Mouse (Mus musculus): ENCODE measurements at regions not wholly inside any gene's neighbourhood (a gene's known extent, or its start where the extent isn't known, plus 50 kb on each side); places are given as distances from the start of the nearest gene placed in this dataset.

- H3K4me3 ChIP-seq (replicated peaks; ENCODE audit: low read length): no peak overlapping the region
- H3K4me2 ChIP-seq (ENCODE audit: low read length): no peak overlapping the region
- H3K4me1 ChIP-seq (replicated peaks; ENCODE audit: control insufficient read depth, insufficient read depth, low read length): no peaks in the 10 kb centered on the region
- no peaks in the 10 kb centered on the region for H3K9me3 ChIP-seq (ENCODE audit: control insufficient read depth, low read length)
- H3K27me3 ChIP-seq (replicated peaks; ENCODE audit: control insufficient read depth, insufficient read depth, low read length): no peaks in the 10 kb centered on the region
- no peak overlapping the region for H3K9ac ChIP-seq (replicated peaks; ENCODE audit: low read depth, low read length)
- WGBS: 94% methylated on average over 4 of the region's 4 CpGs
- H3K27ac ChIP-seq (ENCODE audit: low read length): no peak overlapping the region
- no peak for ATAC-seq
- H3K36me3 ChIP-seq (ENCODE audit: control insufficient read depth, insufficient read depth): no peaks in the 10 kb centered on the region
These were observed 583.6 kb upstream of the Nectin3 start for GRCm38 (mm10) chr16:47081896-47082295.

GRCm38 (mm10) chr16:47080330-47080729, 582.0 kb upstream of the Nectin3 start:
- Histone ChIP-seq H3K4me3 (replicated peaks; ENCODE audit: low read length) (no peak overlapping the region), H3K4me1 (replicated peaks; ENCODE audit: control insufficient read depth, insufficient read depth, low read length) (no peaks in the 10 kb centered on the region), H3K27me3 (replicated peaks; ENCODE audit: control insufficient read depth, insufficient read depth, low read length) (no peaks in the 10 kb centered on the region), H3K4me2 (ENCODE audit: low read length) (no peak overlapping the region), H3K9ac (replicated peaks; ENCODE audit: low read depth, low read length) (no peak overlapping the region), H3K9me3 (ENCODE audit: control insufficient read depth, low read length) (no peaks in the 10 kb centered on the region), H3K27ac (ENCODE audit: low read length) (no peak overlapping the region), H3K36me3 (ENCODE audit: control insufficient read depth, insufficient read depth) (no peaks in the 10 kb centered on the region)
- WGBS: 15% methylated on average over 2 of the region's 2 CpGs
- no peak for ATAC-seq

- ATAC-seq: peak; percentile 79
These were observed 561.1 kb upstream of the Nectin3 start for GRCm38 (mm10) chr16:47059293-47059963.

DNA sequence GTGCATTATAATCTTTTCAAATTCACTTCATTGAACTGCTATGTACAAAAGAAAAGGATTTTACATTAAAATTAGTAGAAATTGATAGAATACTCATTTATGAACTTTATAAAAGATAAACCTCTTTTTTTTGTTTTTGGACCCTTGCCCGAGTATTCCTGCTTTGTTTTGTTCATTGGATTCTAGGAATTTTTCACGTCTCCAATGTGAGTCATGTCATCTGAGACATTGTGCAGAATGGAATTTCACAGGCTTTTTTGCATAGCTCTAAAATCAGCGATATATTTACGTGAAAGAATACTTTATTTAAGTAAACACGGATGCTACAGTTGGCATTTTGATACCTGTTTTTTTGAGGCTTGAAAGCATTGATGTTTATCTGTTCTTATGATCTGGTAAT, 560.5 kb upstream of the Nectin3 start:
- no peak overlapping the region for H3K27ac ChIP-seq (ENCODE audit: low read length)
- no peak for ATAC-seq
- no peak overlapping the region for H3K4me2 ChIP-seq (ENCODE audit: low read length)
- H3K36me3 ChIP-seq (ENCODE audit: control insufficient read depth, insufficient read depth): no peaks in the 10 kb centered on the region
- H3K9ac ChIP-seq (replicated peaks; ENCODE audit: low read depth, low read length): no peak overlapping the region
- no peaks in the 10 kb centered on the region for H3K27me3 ChIP-seq (replicated peaks; ENCODE audit: control insufficient read depth, insufficient read depth, low read length)
- no peaks in the 10 kb centered on the region for H3K4me1 ChIP-seq (replicated peaks; ENCODE audit: control insufficient read depth, insufficient read depth, low read length)
- WGBS: 82% methylated on average over 5 of the region's 5 CpGs
- no peak overlapping the region for H3K4me3 ChIP-seq (replicated peaks; ENCODE audit: low read length)
- H3K9me3 ChIP-seq (ENCODE audit: control insufficient read depth, low read length): no peaks in the 10 kb centered on the region

More at GRCm38 (mm10) chr16:47059293-47059963, 561.1 kb upstream of the Nectin3 start:
- 73% methylated on average over 8 of the region's 8 CpGs for WGBS
- no peak overlapping the region for H3K9ac ChIP-seq (replicated peaks; ENCODE audit: low read depth, low read length)
- no peaks in the 10 kb centered on the region for H3K4me1 ChIP-seq (replicated peaks; ENCODE audit: control insufficient read depth, insufficient read depth, low read length)
- H3K27me3 ChIP-seq (replicated peaks; ENCODE audit: control insufficient read depth, insufficient read depth, low read length): no peaks in the 10 kb centered on the region
- H3K27ac ChIP-seq (ENCODE audit: low read length): no peak overlapping the region; the same call in 1 of the 2 replicates
- H3K36me3 ChIP-seq (ENCODE audit: control insufficient read depth, insufficient read depth): no peaks in the 10 kb centered on the region
- no peak overlapping the region for H3K4me3 ChIP-seq (replicated peaks; ENCODE audit: low read length)
- no peaks in the 10 kb centered on the region for H3K9me3 ChIP-seq (ENCODE audit: control insufficient read depth, low read length)
- no peak overlapping the region for H3K4me2 ChIP-seq (ENCODE audit: low read length)

GRCm38 (mm10) chr16:47025971-47026370, 527.6 kb upstream of the Nectin3 start:
- no peaks in the 10 kb centered on the region for H3K4me1 ChIP-seq (replicated peaks; ENCODE audit: control insufficient read depth, insufficient read depth, low read length)
- H3K27ac ChIP-seq (ENCODE audit: low read length): no peak overlapping the region
- no peak for ATAC-seq
- H3K4me3 ChIP-seq (replicated peaks; ENCODE audit: low read length): no peak overlapping the region
- no peaks in the 10 kb centered on the region for H3K27me3 ChIP-seq (replicated peaks; ENCODE audit: control insufficient read depth, insufficient read depth, low read length)
- no peaks in the 10 kb centered on the region for H3K9me3 ChIP-seq (ENCODE audit: control insufficient read depth, low read length)
- H3K9ac ChIP-seq (replicated peaks; ENCODE audit: low read depth, low read length): no peak overlapping the region
- H3K4me2 ChIP-seq (ENCODE audit: low read length): no peak overlapping the region
- H3K36me3 ChIP-seq (ENCODE audit: control insufficient read depth, insufficient read depth): no peaks in the 10 kb centered on the region

DNA sequence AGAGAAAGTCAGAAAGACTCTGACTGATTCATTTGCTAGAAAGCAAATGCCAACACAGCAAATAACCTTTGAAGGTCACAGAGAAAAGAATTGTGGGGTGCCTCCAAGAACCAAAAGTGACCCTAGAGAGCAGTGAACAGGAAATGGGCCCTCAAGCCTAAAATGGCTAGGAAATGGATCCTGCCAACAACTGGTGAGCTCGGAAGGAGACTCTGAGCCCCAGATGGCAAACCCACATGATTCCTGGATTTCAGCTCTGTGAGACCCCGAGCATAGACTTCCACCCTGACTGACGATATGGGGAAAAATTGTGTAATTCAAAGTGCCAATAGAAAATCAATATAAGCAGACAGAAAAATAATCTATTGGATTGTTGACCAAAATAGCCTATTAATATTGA, 519.2 kb upstream of the Nectin3 start:
- H3K9me3 ChIP-seq (ENCODE audit: control insufficient read depth, low read length): no peaks in the 10 kb centered on the region
- H3K9ac ChIP-seq (replicated peaks; ENCODE audit: low read depth, low read length): no peak overlapping the region
- no peaks in the 10 kb centered on the region for H3K27me3 ChIP-seq (replicated peaks; ENCODE audit: control insufficient read depth, insufficient read depth, low read length)
- 86% methylated on average over 3 of the region's 3 CpGs for WGBS
- no peaks in the 10 kb centered on the region for H3K4me1 ChIP-seq (replicated peaks; ENCODE audit: control insufficient read depth, insufficient read depth, low read length)
- H3K27ac ChIP-seq (ENCODE audit: low read length): no peak overlapping the region
- ATAC-seq: no peak
- H3K4me3 ChIP-seq (replicated peaks; ENCODE audit: low read length): no peak overlapping the region
- H3K4me2 ChIP-seq (ENCODE audit: low read length): no peak overlapping the region
- no peaks in the 10 kb centered on the region for H3K36me3 ChIP-seq (ENCODE audit: control insufficient read depth, insufficient read depth)

DNA sequence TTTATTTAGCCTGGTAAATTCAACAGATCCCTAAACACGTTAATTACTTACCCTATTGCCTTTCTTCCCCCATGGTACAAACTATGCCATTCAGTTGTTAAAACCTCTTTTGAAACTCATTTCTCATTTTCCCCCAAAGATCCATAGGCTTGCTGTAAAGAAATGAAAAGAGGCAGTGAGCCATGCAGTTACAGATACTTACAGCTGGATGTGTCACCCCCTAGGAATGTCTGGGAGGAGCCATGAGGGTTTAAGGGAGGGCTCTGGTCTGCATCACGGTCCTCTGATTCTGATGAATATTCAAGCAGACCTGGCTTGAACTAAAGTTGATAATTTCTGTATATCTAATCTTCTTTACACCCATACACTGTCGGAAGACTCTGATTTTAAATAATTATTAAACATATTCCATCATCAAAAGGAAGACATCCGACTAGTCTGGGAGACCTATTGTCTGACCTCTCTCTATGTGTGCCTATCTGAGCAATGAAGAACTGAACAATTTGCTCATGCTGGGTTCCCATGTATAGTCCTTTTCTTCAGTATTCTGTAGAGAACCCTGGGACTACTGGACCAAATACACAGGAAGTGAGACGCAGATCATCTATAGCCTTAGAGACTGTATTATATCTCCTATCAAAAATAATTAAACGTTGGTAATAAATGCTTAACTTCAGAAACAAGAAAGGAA, 484.7 kb upstream of the Nectin3 start:
- Histone ChIP-seq H3K27me3 (replicated peaks; ENCODE audit: control insufficient read depth, insufficient read depth, low read length) (no peaks in the 10 kb centered on the region), H3K9me3 (ENCODE audit: control insufficient read depth, low read length) (no peaks in the 10 kb centered on the region), H3K4me2 (ENCODE audit: low read length) (no peak overlapping the region), H3K27ac (ENCODE audit: low read length) (no peak overlapping the region), H3K36me3 (ENCODE audit: control insufficient read depth, insufficient read depth) (no peaks in the 10 kb centered on the region), H3K4me1 (replicated peaks; ENCODE audit: control insufficient read depth, insufficient read depth, low read length) (no peaks in the 10 kb centered on the region), H3K9ac (replicated peaks; ENCODE audit: low read depth, low read length) (no peak overlapping the region), H3K4me3 (replicated peaks; ENCODE audit: low read length) (no peak overlapping the region)
- 12% methylated on average over 6 of the region's 6 CpGs for WGBS
- ATAC-seq: peak; percentile 85

- H3K27me3 ChIP-seq (replicated peaks; ENCODE audit: control insufficient read depth, insufficient read depth, low read length): no peaks in the 10 kb centered on the region
- no peak overlapping the region for H3K4me3 ChIP-seq (replicated peaks; ENCODE audit: low read length)
- ATAC-seq: peak; percentile 72; the same call in 1 of the 2 replicates
- H3K9me3 ChIP-seq (ENCODE audit: control insufficient read depth, low read length): no peaks in the 10 kb centered on the region
- H3K36me3 ChIP-seq (ENCODE audit: control insufficient read depth, insufficient read depth): no peaks in the 10 kb centered on the region
- 8% methylated on average over 5 of the region's 5 CpGs for WGBS
- H3K4me1 ChIP-seq (replicated peaks; ENCODE audit: control insufficient read depth, insufficient read depth, low read length): no peaks in the 10 kb centered on the region
- no peak overlapping the region for H3K9ac ChIP-seq (replicated peaks; ENCODE audit: low read depth, low read length)
- H3K4me2 ChIP-seq (ENCODE audit: low read length): no peak overlapping the region
- no peak overlapping the region for H3K27ac ChIP-seq (ENCODE audit: low read length)
These were observed 484.1 kb upstream of the Nectin3 start for GRCm38 (mm10) chr16:46982272-46982909.

DNA sequence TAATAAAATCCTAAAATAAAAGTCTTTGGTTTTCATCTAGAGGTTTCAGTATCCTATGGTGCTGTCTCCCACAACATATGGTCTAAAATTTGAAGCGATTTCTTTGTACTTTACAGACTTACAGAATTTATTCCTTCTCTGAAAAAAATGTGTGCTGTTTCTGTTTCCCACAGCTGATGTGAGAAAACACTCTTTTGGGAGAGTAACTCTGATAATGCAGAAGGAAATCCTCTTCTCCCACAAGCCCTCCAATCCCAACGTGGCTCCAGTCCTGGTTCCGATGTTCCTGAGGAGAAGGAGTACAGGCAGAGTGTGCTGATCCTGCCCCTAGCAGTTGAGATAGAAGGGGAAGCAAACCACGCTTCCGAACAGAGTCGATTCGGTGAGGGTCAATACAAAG, 467.4 kb upstream of the Nectin3 start:
- H3K4me1 ChIP-seq (replicated peaks; ENCODE audit: control insufficient read depth, insufficient read depth, low read length): no peaks in the 10 kb centered on the region
- 88% methylated on average over 7 of the region's 7 CpGs for WGBS

More for the DNA sequence above, 467.4 kb upstream of the Nectin3 start:
- no peak overlapping the region for H3K9ac ChIP-seq (replicated peaks; ENCODE audit: low read depth, low read length)
- H3K36me3 ChIP-seq (ENCODE audit: control insufficient read depth, insufficient read depth): no peaks in the 10 kb centered on the region
- no peaks in the 10 kb centered on the region for H3K27me3 ChIP-seq (replicated peaks; ENCODE audit: control insufficient read depth, insufficient read depth, low read length)
- no peak overlapping the region for H3K4me2 ChIP-seq (ENCODE audit: low read length)
- ATAC-seq: no peak
- no peak overlapping the region for H3K4me3 ChIP-seq (replicated peaks; ENCODE audit: low read length)
- H3K9me3 ChIP-seq (ENCODE audit: control insufficient read depth, low read length): no peaks in the 10 kb centered on the region
- no peak overlapping the region for H3K27ac ChIP-seq (ENCODE audit: low read length)
